Mouse (Mus musculus): ENCODE results near the gene Smcp. TPM values are rescaled to one million over a fixed set of nuclear protein-coding genes. Genes with fewer than 3 reads are reported as not detected.

Smcp gene
- total RNA-seq, 2 experiments from 2014 or later: not detected

Other genes with a start within 250 kb of the Smcp start
- not detected for gene Sprr2d, start 249.9 kb downstream of the Smcp start, total RNA-seq (2021)
- not detected for gene Sprr2e, start 236.9 kb downstream of the Smcp start, total RNA-seq (2021)
- gene Sprr2f, start 223.8 kb downstream of the Smcp start, total RNA-seq (2021): not detected
- not detected for gene Sprr2h, start 203.3 kb downstream of the Smcp start, total RNA-seq (2021)
- not detected for gene Sprr2i, start 181.0 kb downstream of the Smcp start, total RNA-seq (2021)
- gene Sprr2j-ps, start 170.9 kb downstream of the Smcp start, total RNA-seq (2021): not detected
- 1 to 10 TPM; 4.1 to 4.8 TPM for gene Gm9774, start 159.6 kb downstream of the Smcp start, total RNA-seq (2021)
- gene Sprr2k, start 156.4 kb downstream of the Smcp start, total RNA-seq (2021): not detected
- gene Sprr1b, start 150.2 kb downstream of the Smcp start, total RNA-seq (2021): not detected
- not detected for gene Sprr3, start 130.3 kb downstream of the Smcp start, total RNA-seq (2021)
- gene Sprr1a, start 103.1 kb downstream of the Smcp start, total RNA-seq (2021): not detected
- not detected for gene Sprr4, start 88.5 kb downstream of the Smcp start, total RNA-seq (2021)
- not detected for gene 2310046K23Rik, start 54.5 kb downstream of the Smcp start, total RNA-seq (2021)
- not detected for gene Ivl, start 15.3 kb downstream of the Smcp start, total RNA-seq (2021)
- not detected for gene 2210017I01Rik, start 18.5 kb upstream of the Smcp start, total RNA-seq (2021)
- not detected for gene Lce6a, start 32.7 kb upstream of the Smcp start, total RNA-seq (2021)
- gene Lce1a1, start 59.3 kb upstream of the Smcp start, total RNA-seq (2021): not detected
- not detected for gene Lce1b, start 67.9 kb upstream of the Smcp start, total RNA-seq (2021)
- gene Lce1a2, start 81.3 kb upstream of the Smcp start, total RNA-seq (2021): not detected
- not detected for gene Lce1c, start 90.2 kb upstream of the Smcp start, total RNA-seq (2021)
- not detected for gene Lce1d, start 98.2 kb upstream of the Smcp start, total RNA-seq (2021)
- not detected for gene Lce1e, start 120.1 kb upstream of the Smcp start, total RNA-seq (2021)
- not detected for gene Lce1f, start 131.4 kb upstream of the Smcp start, total RNA-seq (2021)
- not detected for gene Gm38119, start 150.1 kb upstream of the Smcp start, total RNA-seq (2021)
- gene Lce1g, start 163.3 kb upstream of the Smcp start, total RNA-seq (2021): not detected
- not detected for gene Lce1h, start 176.1 kb upstream of the Smcp start, total RNA-seq (2021)
- not detected for gene Lce1i, start 189.9 kb upstream of the Smcp start, total RNA-seq (2021)
- gene Lce1j, start 201.5 kb upstream of the Smcp start, total RNA-seq (2021): not detected
- gene Lce1k, start 218.9 kb upstream of the Smcp start, total RNA-seq (2021): not detected
- gene Kprp, start 238.2 kb upstream of the Smcp start, total RNA-seq (2021): not detected

Data from adrenal gland, adult 18-20 months (tissue).